ENCODE assay signal across 21 mouse cellular contexts in the genomic region with DNA sequence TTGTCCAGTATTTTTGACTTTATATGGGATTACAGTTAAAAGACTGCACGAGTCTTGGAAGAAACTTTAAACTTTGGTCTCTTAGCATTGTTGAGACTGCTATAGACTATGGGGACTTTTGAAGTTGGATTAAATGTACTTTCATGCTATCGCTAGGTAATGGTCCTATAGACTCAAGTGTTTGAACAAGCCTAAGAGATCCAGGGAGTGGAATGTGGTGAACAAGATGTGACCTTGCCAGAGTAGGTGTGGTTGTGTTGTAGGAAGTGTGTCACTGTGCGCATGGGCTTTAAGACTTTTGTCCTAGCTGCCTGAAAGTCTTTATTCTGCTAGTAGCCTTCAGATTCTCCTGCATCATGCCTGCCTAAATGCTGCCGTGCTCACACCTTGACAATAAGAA.
DNase-seq lines count a peak whose midpoint lies in the region; ATAC-seq and TF ChIP-seq lines count a peak whose summit lies in the region.
"Had no signal": no experiment of that assay in that cellular context is flagged by ENCODE, and none has a peak within 500 bp of the region (broad histone marks: within the 10 kb centered on the region; RNA-seq: fewer than 3 reads in every experiment).

No protein-coding gene starts in this region.

- peak; percentile 74 for TF ChIP-seq EP300 in lung, postnatal 0 days (IDR thresholded peaks at IDR 0.05)
- TF ChIP-seq EP300 in stomach, postnatal 0 days (optimal IDR thresholded peaks at IDR 0.05): no peak

- H3K36me3 ChIP-seq in lung, embryonic 15.5 days: no peaks in the 10 kb centered on the region
- H3K36me3 ChIP-seq in lung, postnatal 0 days (ENCODE audit: insufficient read depth, low read length): no peaks in the 10 kb centered on the region
- H3K36me3 ChIP-seq in stomach, postnatal 0 days (ENCODE audit: control insufficient read depth, insufficient read depth, low read length): no peaks in the 10 kb centered on the region
- H3K36me3 ChIP-seq: embryonic facial prominence, embryonic 10.5 days; embryonic facial prominence, embryonic 12.5 days; forebrain, embryonic 15.5 days had no signal

- no peaks in the 10 kb centered on the region for H3K4me1 ChIP-seq in lung, embryonic 15.5 days
- no peaks in the 10 kb centered on the region for H3K4me1 ChIP-seq in lung, adult 2 months (ENCODE audit: control insufficient read depth, insufficient read depth, low read length)
- H3K4me1 ChIP-seq in lung, postnatal 0 days (ENCODE audit: insufficient read depth, low read depth, low read length): no peaks in the 10 kb centered on the region
- no peaks in the 10 kb centered on the region for H3K4me1 ChIP-seq in stomach, postnatal 0 days (replicated peaks; ENCODE audit: control insufficient read depth, insufficient read depth)
- H3K4me1 ChIP-seq: embryonic facial prominence, embryonic 10.5 days; embryonic facial prominence, embryonic 12.5 days; forebrain, embryonic 13.5 days; forebrain, embryonic 15.5 days had no signal

- no peaks in the 10 kb centered on the region for H3K27me3 ChIP-seq in lung, embryonic 15.5 days
- no peaks in the 10 kb centered on the region for H3K27me3 ChIP-seq in lung, postnatal 0 days (replicated peaks; ENCODE audit: insufficient read depth, low read length)
- H3K27me3 ChIP-seq in stomach, postnatal 0 days (ENCODE audit: control insufficient read depth, insufficient read depth, low read length): no peaks in the 10 kb centered on the region
- H3K27me3 ChIP-seq: embryonic facial prominence, embryonic 12.5 days; forebrain, embryonic 13.5 days; forebrain, embryonic 15.5 days had no signal

- no peak overlapping the region for H3K4me2 ChIP-seq in lung, embryonic 15.5 days
- no peak overlapping the region for H3K4me2 ChIP-seq in lung, postnatal 0 days (replicated peaks; ENCODE audit: low read depth, low read length)
- H3K4me2 ChIP-seq in stomach, postnatal 0 days (replicated peaks; ENCODE audit: low read depth): no peak overlapping the region
- H3K4me2 ChIP-seq: embryonic facial prominence, embryonic 12.5 days; forebrain, embryonic 13.5 days; forebrain, embryonic 15.5 days had no signal

- no peak for DNase-seq in lung, adult 2 months
- DNase-seq in lung, postnatal 0 days (ENCODE audit: low spot score): peak; percentile 83
- DNase-seq in lung, postnatal 14 days: no peak
- DNase-seq in lung, postnatal 25 days (ENCODE audit: low spot score): peak; percentile 4
- no peak for DNase-seq in stomach, postnatal 0 days (ENCODE audit: low spot score)
- no peak for DNase-seq in kidney, postnatal 36 days
- DNase-seq: adrenal gland, adult 8-10 months; adrenal gland, postnatal 14 days; adrenal gland, postnatal 36 days; cerebellum, adult 11-12 months; cerebellum, adult 2 months; cerebellum, adult 9-10 months; cerebellum, postnatal 10 days; cerebellum, postnatal 25 days had no signal

- 64% methylated on average over 4 of the region's 4 CpGs for WGBS in lung, embryonic 15.5 days
- 68% methylated on average over 4 of the region's 4 CpGs for WGBS in lung, adult 2 months
- WGBS in lung, postnatal 0 days: 49% methylated on average over 4 of the region's 4 CpGs
- WGBS in stomach, postnatal 0 days: 65% methylated on average over 4 of the region's 4 CpGs

- peak; percentile 72; the same call in 1 of the 2 replicates for ATAC-seq in lung, embryonic 15.5 days (ENCODE audit: borderline replicate concordance, extremely low read depth, low FRiP score, low TSS enrichment)
- ATAC-seq in lung, postnatal 0 days: peak; percentile 97
- ATAC-seq in stomach, postnatal 0 days (ENCODE audit: low FRiP score, low TSS enrichment): 0 out of 2 replicates have a peak, but pooled peaks have one; percentile 57
- ATAC-seq in frontal cortex, adult (ENCODE audit: low TSS enrichment): no peak
- ATAC-seq: activated CD4-positive, CD25-positive, alpha-beta regulatory T cell, adult 4 months; forebrain, embryonic 13.5 days; forebrain, embryonic 15.5 days had no signal

- H3K27ac ChIP-seq in lung, embryonic 15.5 days: peak overlapping the region; percentile 47; the same call in 1 of the 2 replicates
- no peak overlapping the region for H3K27ac ChIP-seq in lung, postnatal 0 days (ENCODE audit: low read length)
- no peak overlapping the region for H3K27ac ChIP-seq in stomach, postnatal 0 days (replicated peaks)
- H3K27ac ChIP-seq: embryonic facial prominence, embryonic 10.5 days; embryonic facial prominence, embryonic 12.5 days; forebrain, embryonic 13.5 days; forebrain, embryonic 15.5 days had no signal

- no peak for TF ChIP-seq POLR2A in lung, adult 2 months (IDR thresholded peaks at IDR 0.05; ENCODE audit: borderline replicate concordance, extremely low read depth, low read depth, low read length)

- no peak overlapping the region for H3K4me3 ChIP-seq in lung, embryonic 15.5 days
- no peak overlapping the region for H3K4me3 ChIP-seq in lung, adult 2 months (replicated peaks; ENCODE audit: extremely low read depth, low read depth, low read length)
- H3K4me3 ChIP-seq in lung, postnatal 0 days (ENCODE audit: low read depth, low read length): no peak overlapping the region
- no peak overlapping the region for H3K4me3 ChIP-seq in stomach, postnatal 0 days (ENCODE audit: low read depth, low read length)
- H3K4me3 ChIP-seq: embryonic facial prominence, embryonic 10.5 days; embryonic facial prominence, embryonic 12.5 days; forebrain, embryonic 13.5 days; forebrain, embryonic 15.5 days had no signal

- no peaks in the 10 kb centered on the region for H3K9me3 ChIP-seq in lung, embryonic 15.5 days
- no peaks in the 10 kb centered on the region for H3K9me3 ChIP-seq in lung, postnatal 0 days (ENCODE audit: low read length)
- no peaks in the 10 kb centered on the region for H3K9me3 ChIP-seq in stomach, postnatal 0 days (ENCODE audit: control insufficient read depth, low read length)
- H3K9me3 ChIP-seq: embryonic facial prominence, embryonic 10.5 days; embryonic facial prominence, embryonic 12.5 days; forebrain, embryonic 13.5 days; forebrain, embryonic 15.5 days had no signal

- TF ChIP-seq CTCF in lung, adult 2 months (IDR thresholded peaks at IDR 0.05; ENCODE audit: insufficient read depth, low read length): no peak
- no peak for TF ChIP-seq CTCF in lung, postnatal 0 days (IDR thresholded peaks at IDR 0.05)
- TF ChIP-seq CTCF in stomach, postnatal 0 days (IDR thresholded peaks at IDR 0.05; ENCODE audit: low read depth): no peak

- H3K9ac ChIP-seq in lung, embryonic 15.5 days: no peak overlapping the region
- no peak overlapping the region for H3K9ac ChIP-seq in lung, postnatal 0 days (replicated peaks; ENCODE audit: low read depth)
- H3K9ac ChIP-seq in stomach, postnatal 0 days (ENCODE audit: low read length): no peak overlapping the region
- H3K9ac ChIP-seq: embryonic facial prominence, embryonic 12.5 days; forebrain, embryonic 13.5 days; forebrain, embryonic 15.5 days had no signal

Comparison
In these comparisons a context has a peak if more than half of its experiments do, and no peak if none do; other contexts are left out.
1. DNase-seq: peak in lung, postnatal 0 days (single experiment) and lung, postnatal 25 days (single experiment); none in lung, adult 2 months (single experiment), lung, postnatal 14 days (single experiment), stomach, postnatal 0 days (single experiment) and kidney, postnatal 36 days (0 of 2).